12 mouse cellular contexts compared by ENCODE assay signal in genomic region chr15:13410065-13410688, GRCm38 (mm10).
DNase-seq lines count a peak whose midpoint lies in the region; ATAC-seq and TF ChIP-seq lines count a peak whose summit lies in the region.
"Had no signal": no experiment of that assay in that cellular context is flagged by ENCODE, and none has a peak within 500 bp of the region (broad histone marks: within the 10 kb centered on the region; RNA-seq: fewer than 3 reads in every experiment).

No protein-coding gene starts in this region.

- WGBS in kidney, adult 2 months = 53% methylated on average over 11 of the region's 11 CpGs
- WGBS in kidney, embryonic 15.5 days = 64% methylated on average over 11 of the region's 11 CpGs

- no peaks in the 10 kb centered on the region for H3K36me3 ChIP-seq in kidney, adult 2 months (ENCODE audit: control insufficient read depth, insufficient read depth, low read length)
- H3K36me3 ChIP-seq in kidney, embryonic 15.5 days = no peaks in the 10 kb centered on the region

- H3K27me3 ChIP-seq in kidney, adult 2 months (replicated peaks; ENCODE audit: control insufficient read depth, insufficient read depth, low read length) = no peaks in the 10 kb centered on the region
- no peaks in the 10 kb centered on the region for H3K27me3 ChIP-seq in kidney, embryonic 15.5 days

- H3K4me2 ChIP-seq in kidney, embryonic 15.5 days = no peak overlapping the region

- DNase-seq in cerebellum, postnatal 14 days = peak; percentile 61 to 70
- no peak for DNase-seq in cerebellum, adult 9-10 months
- DNase-seq in kidney, adult 2 months = peak; percentile 59
- DNase-seq in brain, embryonic 14.5 days (ENCODE audit: low read depth) = peak; percentile 84
- peak; percentile 14 to 22 for DNase-seq in heart, postnatal 10 days
- no peak for DNase-seq in testis, postnatal 10 days (ENCODE audit: low spot score)
- no peak for DNase-seq in gastrocnemius, postnatal 10 days
- DNase-seq: gastrocnemius, postnatal 25 days; liver had no signal

- no peak overlapping the region for H3K4me3 ChIP-seq in kidney, adult 2 months (ENCODE audit: insufficient read depth, low read depth, low read length)
- H3K4me3 ChIP-seq in kidney, embryonic 15.5 days (replicated peaks) = no peak overlapping the region
- H3K4me3 ChIP-seq: left cerebral cortex, adult 2 months had no signal

- peak overlapping the region; percentile 46; the same call in 1 of the 2 replicates for H3K27ac ChIP-seq in kidney, adult 2 months (ENCODE audit: insufficient read depth, low read depth, low read length)
- no peak overlapping the region for H3K27ac ChIP-seq in kidney, embryonic 15.5 days
- H3K27ac ChIP-seq: left cerebral cortex, adult 2 months; macrophage had no signal

- H3K9ac ChIP-seq in kidney, embryonic 15.5 days = no peak overlapping the region

- H3K4me1 ChIP-seq in kidney, adult 2 months (ENCODE audit: control insufficient read depth, insufficient read depth, low read length) = no peaks in the 10 kb centered on the region
- no peaks in the 10 kb centered on the region for H3K4me1 ChIP-seq in kidney, embryonic 15.5 days

- no peak for TF ChIP-seq POLR2A in kidney, adult 2 months (IDR thresholded peaks at IDR 0.05; ENCODE audit: low read depth, low read length)
- TF ChIP-seq POLR2A in brain, embryonic 14.5 days (IDR thresholded peaks at IDR 0.05; ENCODE audit: borderline replicate concordance, extremely low read depth, insufficient read depth, insufficient read length, poor library complexity, severe bottlenecking) = no peak

- no peaks in the 10 kb centered on the region for H3K9me3 ChIP-seq in kidney, embryonic 15.5 days (replicated peaks)

- no peak for ATAC-seq in kidney, embryonic 15.5 days (replicated peaks; ENCODE audit: low FRiP score)

- intact Hi-C loops in heart, postnatal 10 days (cut with DNase I) = no loop called here

- TF ChIP-seq CTCF in kidney, adult 2 months (conservative IDR thresholded peaks at IDR 0.05; ENCODE audit: insufficient read depth, insufficient read length, low read depth, low read length) = no peak
- TF ChIP-seq CTCF in brain, embryonic 14.5 days (IDR thresholded peaks at IDR 0.05; ENCODE audit: borderline replicate concordance, extremely low read depth, insufficient read depth, insufficient read length) = no peak

Comparison
In these comparisons a context has a peak if more than half of its experiments do, and no peak if none do; other contexts are left out.
1. DNase-seq: peak in cerebellum, postnatal 14 days (2 of 2), kidney, adult 2 months (single experiment), brain, embryonic 14.5 days (single experiment) and heart, postnatal 10 days (2 of 2); none in cerebellum, adult 9-10 months (single experiment), testis, postnatal 10 days (single experiment) and gastrocnemius, postnatal 10 days (single experiment).